Mouse (Mus musculus) thymus, postnatal 0 days (tissue): ENCODE results near the gene Tacstd2. TPM values are rescaled to one million over a fixed set of nuclear protein-coding genes. Genes with fewer than 3 reads are reported as not detected.
"Not testable (repeated sequence)": the region's sequence is repeated elsewhere in the genome, so short reads cannot be mapped to it uniquely, and the experiment has no call there.

Source experiments
- DNase-seq: peaks from one replicate; pipeline ENCODE4 v3.0.0-alpha.2; 2015; ENCODE audit warnings: low spot score
- polyA plus RNA-seq: library from polyadenylated mRNA; unstranded; fragments of >200 nt; fragmentation: Nextera tagmentation; extraction: Ambion mirVana; gene quantifications from 2 replicates; pipeline ENCODE4 v1.2.1, GENCODE M21; 2015

The Tacstd2 gene
- polyA plus RNA-seq, result 5.8 and 7.1 TPM in 2 replicates

- no peak for DNase-seq
Measured at GRCm38 (mm10) chr6:67535777-67536054, at the start of gene Tacstd2. Gene Tacstd2 (minus strand): TSS chr6:67535796.

DNA sequence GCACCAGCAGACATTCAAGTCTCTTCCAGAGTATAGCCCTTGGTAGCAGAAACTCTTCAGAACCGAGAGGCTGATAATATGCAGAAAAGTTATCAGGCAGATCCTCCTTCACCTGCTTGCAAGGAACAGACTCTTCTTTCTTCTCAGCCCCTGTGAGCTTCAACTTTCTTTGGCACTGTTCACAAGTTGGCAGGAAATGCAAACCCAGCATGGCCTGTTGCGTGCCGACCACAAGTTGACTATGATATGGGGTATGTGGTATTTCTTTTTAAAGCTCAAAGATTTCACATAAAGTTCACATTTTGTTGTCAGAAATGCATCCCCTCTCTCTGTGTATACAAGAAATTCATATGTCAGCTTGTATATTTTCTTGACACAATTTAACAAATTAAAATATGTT lies 30.7 kb upstream of the Tacstd2 start:
- DNase-seq, result peak; percentile 30

DNA sequence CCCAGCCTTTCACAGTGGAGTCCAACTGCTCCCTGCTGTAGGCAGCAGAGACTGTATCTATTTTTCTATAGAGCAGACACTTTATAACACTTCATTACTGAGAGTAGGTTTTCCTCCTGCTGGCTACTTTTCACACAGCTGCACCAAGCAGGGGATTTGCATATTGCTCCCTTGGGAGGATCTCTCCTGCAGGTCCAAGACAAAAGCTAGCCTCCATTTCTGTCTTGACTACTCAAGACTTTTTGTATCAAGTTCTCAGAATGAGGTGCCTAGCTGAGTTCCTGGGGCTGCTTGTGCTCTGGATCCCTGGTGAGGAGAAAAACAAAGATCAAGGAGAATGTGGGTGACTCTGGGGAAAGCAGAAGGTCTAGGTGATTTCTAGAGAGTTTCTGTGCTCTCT lies 19.8 kb upstream of the Tacstd2 start:
- no peak for DNase-seq

DNA sequence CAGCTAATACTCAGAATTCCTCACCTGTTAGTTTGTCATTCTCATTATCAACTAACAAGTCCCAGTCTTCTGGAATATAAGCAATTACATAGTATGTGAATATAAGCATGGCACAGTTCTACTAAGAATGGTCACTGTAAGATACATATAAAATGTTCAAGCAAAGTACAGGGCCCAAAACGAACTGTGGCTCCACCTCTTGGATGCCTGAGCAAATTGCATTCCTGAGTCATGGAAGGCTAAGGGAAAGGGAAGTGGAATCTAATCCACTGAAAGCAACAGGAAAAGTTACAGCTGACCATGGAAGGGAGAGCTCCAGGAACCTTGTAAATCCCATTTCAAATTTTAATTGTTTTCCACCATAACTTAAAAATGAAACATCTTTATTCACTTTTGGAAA lies 14.0 kb upstream of the Tacstd2 start:
- no peak for DNase-seq

GRCm38 (mm10) chr6:67535005-67535776 lies 405 bp downstream of the Tacstd2 start:
- DNase-seq, result peak; percentile 15

- peak; percentile 32 for DNase-seq
Measured at GRCm38 (mm10) chr6:67534191-67535004, 1.2 kb downstream of the Tacstd2 start.

DNA sequence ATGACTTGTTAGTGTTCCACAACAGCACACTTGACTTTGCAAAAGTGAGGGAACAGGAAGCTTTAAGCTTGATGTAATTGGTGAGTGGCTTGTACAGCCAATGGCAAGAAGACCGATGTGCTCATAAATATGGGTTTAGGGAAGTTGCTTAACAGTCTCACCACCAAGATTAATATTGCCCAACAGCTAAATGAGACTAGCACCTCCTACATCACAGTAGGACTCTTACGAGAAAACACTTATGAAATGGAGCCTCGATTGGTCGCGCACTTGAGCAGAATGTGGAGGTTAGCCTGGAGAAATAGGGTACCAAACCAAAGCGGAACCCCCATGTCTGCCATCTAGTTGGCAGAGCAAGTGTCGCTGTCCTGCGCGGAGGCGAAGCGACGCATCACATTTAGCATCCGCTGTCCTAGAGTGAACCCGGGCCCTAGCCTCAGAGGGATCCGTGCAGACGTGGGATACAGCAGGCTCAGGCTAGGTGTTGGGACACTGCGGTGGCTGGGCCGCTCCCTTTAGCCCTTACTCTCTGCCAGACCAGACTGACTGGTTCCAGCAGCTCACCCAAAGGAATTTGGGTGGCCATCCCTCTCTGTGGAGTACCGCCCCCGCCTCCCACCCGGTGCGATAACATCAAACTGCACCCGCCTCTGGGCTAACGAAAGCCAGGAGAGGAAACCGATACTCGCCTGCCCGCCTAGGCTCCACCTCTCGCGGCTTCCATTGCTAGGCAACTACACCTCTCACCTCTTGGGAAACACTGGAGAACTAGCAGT lies 2.7 kb downstream of the Tacstd2 start:
- DNase-seq, result peak; percentile 52

DNA sequence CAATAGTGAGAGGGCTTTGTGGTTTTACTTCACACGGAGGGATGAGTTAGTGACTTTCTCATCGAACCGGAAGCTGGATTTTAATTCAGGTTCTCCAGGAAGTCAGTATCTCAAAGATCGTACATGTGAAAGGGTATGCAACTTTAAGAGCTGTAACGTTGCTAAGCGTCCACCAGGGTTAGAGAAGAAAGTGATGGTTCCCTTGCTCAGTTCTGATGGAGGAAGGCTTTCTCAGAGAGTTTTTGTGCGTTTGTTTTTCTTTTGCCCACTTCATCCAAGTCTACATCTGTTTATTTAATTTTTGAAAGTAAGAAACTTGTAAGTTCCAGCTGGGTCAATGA lies 3.8 kb downstream of the Tacstd2 start:
- peak; percentile 33 for DNase-seq

DNA sequence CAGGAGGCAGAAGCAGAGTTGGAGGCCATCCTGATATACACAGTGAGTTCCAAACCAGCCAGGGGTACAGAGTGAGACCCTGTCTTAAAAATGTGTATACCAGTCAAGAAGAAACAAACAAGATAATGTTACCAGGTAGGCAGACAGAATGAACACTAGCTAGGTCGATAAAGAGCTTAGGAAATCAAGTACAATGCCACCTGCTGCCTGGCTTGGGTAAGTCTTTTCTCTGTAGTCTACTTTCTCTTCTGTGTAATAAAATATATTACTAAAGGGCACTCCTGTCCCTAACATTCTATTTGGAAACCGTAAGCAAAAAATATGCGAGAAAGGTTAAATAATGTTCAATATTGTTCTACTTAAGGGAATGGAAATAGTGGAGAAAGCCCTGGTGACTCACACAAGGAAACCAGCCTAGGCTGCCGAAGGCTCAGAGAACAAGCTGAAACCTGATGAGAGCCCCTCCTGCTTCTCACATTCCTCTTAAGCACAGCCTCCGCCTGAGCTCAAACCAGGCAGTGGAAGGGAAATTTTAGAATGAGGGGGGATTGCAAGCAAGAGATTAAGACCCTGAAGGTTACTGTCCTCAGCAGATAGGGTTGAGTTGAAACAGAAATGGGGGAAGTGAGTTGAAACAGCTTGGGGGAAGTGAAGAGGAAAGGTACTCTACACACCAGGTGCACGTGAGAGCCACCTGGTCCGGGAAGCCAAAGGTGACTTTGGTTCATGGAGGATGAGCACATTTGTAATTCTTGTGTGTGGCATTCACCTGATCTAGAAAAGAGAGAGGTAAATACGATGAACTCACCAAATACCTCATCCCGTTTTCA lies 4.4 kb downstream of the Tacstd2 start:
- DNase-seq, result peak; percentile 37

- DNase-seq, result no peak
Measured at GRCm38 (mm10) chr6:67526356-67526755, 9.2 kb downstream of the Tacstd2 start.

DNA sequence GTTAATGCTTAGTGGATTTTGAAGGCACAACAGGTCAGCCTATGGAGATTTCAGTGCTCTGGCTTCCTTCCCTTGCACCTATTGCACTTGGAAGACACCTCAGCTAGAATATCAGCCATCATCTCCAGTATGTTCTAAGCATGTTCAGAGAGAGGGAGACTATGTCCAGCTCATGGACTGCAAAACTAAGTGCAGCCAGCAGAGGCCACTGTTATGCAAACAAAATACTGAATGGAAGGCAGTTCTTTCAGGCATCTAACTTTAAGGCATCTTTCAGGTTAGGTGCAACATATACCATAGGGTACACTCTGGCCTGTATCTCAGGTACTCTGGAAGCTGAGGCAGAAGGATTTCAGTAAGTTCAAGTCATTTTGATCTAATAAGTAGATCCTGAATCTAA lies 24.8 kb downstream of the Tacstd2 start:
- peak; percentile 54 for DNase-seq

GRCm38 (mm10) chr6:67501938-67502337 lies 33.7 kb downstream of the Tacstd2 start:
- not testable (repeated sequence) for DNase-seq

DNA sequence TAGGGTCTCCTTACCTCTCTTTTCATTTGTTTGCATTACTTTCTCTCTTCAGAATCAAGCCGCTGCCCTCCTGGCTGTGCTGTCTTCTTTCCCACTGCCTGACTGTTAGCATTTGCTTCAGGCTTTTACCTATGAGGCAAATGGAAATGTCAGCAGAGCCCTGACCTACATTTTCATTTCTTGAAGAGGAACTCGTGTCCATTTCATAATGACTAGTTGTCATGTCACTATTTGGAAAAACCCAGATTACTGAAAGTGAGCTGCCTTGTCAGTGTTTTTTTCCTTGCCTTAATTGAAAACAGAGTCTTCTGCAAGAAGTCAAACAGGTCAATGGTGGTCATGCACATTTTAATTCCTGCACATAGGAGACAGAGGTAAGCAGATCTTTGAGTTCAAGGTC lies 43.8 kb downstream of the Tacstd2 start, which contains the start of gene Il23r:
Gene Il23r, minus strand, starts transcription at position 101 of the 400 bp plus-strand sequence.
- no peak for DNase-seq

Other genes with a start within 250 kb of the Tacstd2 start
- gene Il12rb2, start 159.6 kb downstream of the Tacstd2 start, polyA plus RNA-seq, result 2.0 and 3.1 TPM in 2 replicates
- 1.3 and 1.8 TPM in 2 replicates for gene Il23r, start 43.9 kb downstream of the Tacstd2 start, polyA plus RNA-seq